Mouse (Mus musculus): ENCODE measurements around the gene Scgb1b19.
"Not testable (repeated sequence)": the region's sequence is repeated elsewhere in the genome, so short reads cannot be mapped to it uniquely, and the experiment has no call there.

The Scgb1b19 gene

GRCm38 (mm10) chr7:33286991-33287390 is at the start of gene Scgb1b19:
Scgb1b19 (plus strand) TSS chr7:33287291.
- not testable (repeated sequence) for ATAC-seq (ENCODE audit: low TSS enrichment)

GRCm38 (mm10) chr7:33280238-33280637 is 6.9 kb upstream of the Scgb1b19 start, which contains the start of gene Scgb2b19:
Scgb2b19 (minus strand) TSS chr7:33280338.
- ATAC-seq (ENCODE audit: low TSS enrichment): not testable (repeated sequence)
